Mouse (Mus musculus) heart, embryonic 12.5 days (tissue): ENCODE results near the gene Gm20388. TPM values are rescaled to one million over a fixed set of nuclear protein-coding genes. Genes with fewer than 3 reads are reported as not detected.

Source experiments
- ATAC-seq: fragments of 200-750 bp; cut with Nextera tagmentation; 2 replicates; pipeline ENCODE4 v1.8.0; 2017; ENCODE audit warnings: moderate TSS enrichment, moderate library complexity; ENCODE audit not compliant: insufficient number of reproducible peaks, low FRiP score
- H3K27ac ChIP-seq: fragments of 300-500 bp; sonication (generic); 2 replicates; pipeline ENCODE4 v1.5.1; 2016; ENCODE audit warnings: mild to moderate bottlenecking, moderate library complexity; ENCODE audit not compliant: poor library complexity, severe bottlenecking
- H3K27me3 ChIP-seq: fragments of 300-500 bp; sonication (generic); replicated peaks from 2 replicates; pipeline ENCODE4 v1.6.1; 2016; ENCODE audit warnings: mild to moderate bottlenecking, moderate library complexity
- H3K36me3 ChIP-seq: fragments of 300-500 bp; sonication (generic); 2 replicates; pipeline ENCODE4 v1.6.1; 2016; ENCODE audit warnings: mild to moderate bottlenecking, moderate library complexity
- H3K4me1 ChIP-seq: fragments of 300-500 bp; sonication (generic); replicated peaks from 2 replicates; pipeline ENCODE4 v1.6.1; 2016; ENCODE audit warnings: mild to moderate bottlenecking
- H3K4me2 ChIP-seq: fragments of 300-500 bp; sonication (generic); 2 replicates; pipeline ENCODE4 v1.6.1; 2016; ENCODE audit warnings: mild to moderate bottlenecking, moderate library complexity
- H3K4me3 ChIP-seq: fragments of 300-500 bp; sonication (generic); 2 replicates; pipeline ENCODE4 v1.5.1; 2016; ENCODE audit warnings: mild to moderate bottlenecking
- H3K9ac ChIP-seq: fragments of 300-500 bp; sonication (generic); 2 replicates; pipeline ENCODE4 v1.6.1; 2016; ENCODE audit warnings: mild to moderate bottlenecking, moderate library complexity
- H3K9me3 ChIP-seq: fragments of 300-500 bp; sonication (generic); replicated peaks from 2 replicates; pipeline ENCODE4 v1.6.1; 2016; ENCODE audit warnings: mild to moderate bottlenecking, moderate library complexity
- WGBS: fragments of 180-500 bp; shearing (Covaris S2); methylation state at CpG from one replicate; pipeline ENCODE4 v1.1.7; 2016; 5-methylcytosine and 5-hydroxymethylcytosine counted together
- polyA plus RNA-seq: library from polyadenylated mRNA; unstranded; fragments of >200 nt; fragmentation: Nextera tagmentation; extraction: Ambion mirVana; gene quantifications from 2 replicates; pipeline ENCODE4 v1.2.1, GENCODE M21; 2016

Gene Gm20388
- polyA plus RNA-seq, 1 experiment from 2014 or later: not detected

DNA sequence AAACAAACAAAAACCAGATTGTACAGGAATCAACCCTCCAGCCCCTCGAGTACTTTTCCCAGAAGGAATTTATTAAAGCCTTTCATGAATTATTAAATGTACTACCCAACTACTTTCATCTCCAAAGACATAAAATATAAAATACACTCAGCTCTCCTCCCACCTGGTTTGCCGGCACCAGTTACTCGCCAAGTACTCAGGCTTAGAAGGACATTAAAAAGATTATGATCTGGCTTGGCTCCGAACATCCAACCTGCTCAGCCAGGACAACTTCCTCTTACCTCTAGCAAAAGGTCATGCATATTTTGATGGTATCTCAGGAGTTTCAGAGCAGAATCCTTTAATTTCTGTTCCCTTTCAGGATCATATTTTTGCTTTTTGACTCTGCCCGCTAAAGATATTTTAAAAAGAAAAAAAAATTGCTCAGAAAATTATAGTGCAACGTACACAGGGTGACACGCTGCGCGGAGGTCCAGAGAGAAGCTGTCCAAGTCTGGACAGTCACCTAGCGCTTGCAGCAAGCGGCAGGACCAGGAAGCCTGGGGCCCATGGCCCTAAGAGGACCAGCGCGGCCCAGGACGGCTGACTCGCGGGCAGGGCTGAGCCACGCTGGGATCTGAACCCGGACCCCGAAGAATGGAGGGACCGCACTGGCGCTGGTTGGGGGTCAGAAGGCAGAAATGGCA, 3407.3 kb downstream of the Gm20388 start:
- peak; percentile 85 for ATAC-seq
- H3K27ac ChIP-seq: no peak overlapping the region
- WGBS: 6% methylated on average over 21 of the region's 21 CpGs

DNA sequence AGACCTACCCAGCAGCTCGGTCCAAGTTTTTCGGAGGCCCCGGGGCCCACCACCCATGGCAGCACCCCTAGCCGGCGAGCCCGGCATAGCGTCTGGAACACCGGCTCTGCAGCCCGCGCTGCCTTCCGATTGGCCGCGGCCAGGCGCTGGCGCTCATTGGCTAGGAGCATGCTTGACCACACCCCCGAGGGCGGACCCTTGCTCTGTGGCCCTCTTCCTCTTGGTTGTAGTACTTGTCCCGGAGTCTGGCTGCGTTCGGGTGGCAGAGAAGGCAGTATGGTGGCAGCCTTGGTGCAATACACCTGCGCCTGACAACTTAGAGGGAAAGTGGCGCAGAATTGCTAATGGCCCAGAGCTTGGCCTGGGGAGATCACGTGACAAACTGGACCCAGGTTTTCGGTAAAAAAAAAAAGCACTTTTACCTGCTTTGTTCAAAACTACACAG, 3407.8 kb downstream of the Gm20388 start, which contains the start of gene Fanca:
Gene Fanca (minus strand): TSS at position 110 of the 445 bp plus-strand sequence.
- ATAC-seq: peak; percentile 99
- Histone ChIP-seq H3K27ac (no peak within 1 kb of the TSS), H3K9ac (peak within 1 kb of the TSS; percentile 80), H3K4me3 (peak within 1 kb of the TSS; percentile 71), H3K27me3 (no peaks in the 10 kb centered on the region), H3K4me1 (peaks cover 15% of the 10 kb centered on the region), H3K36me3 (peaks cover 4% of the 10 kb centered on the region; the same call in 1 of the 2 replicates), H3K9me3 (no peaks in the 10 kb centered on the region), H3K4me2 (peak within 1 kb of the TSS; percentile 80)
- 0% methylated on average over 24 of the region's 24 CpGs for WGBS

More for the DNA sequence above, 3407.3 kb downstream of the Gm20388 start:
- Histone ChIP-seq H3K4me1 (peaks cover 15% of the 10 kb centered on the region), H3K9ac (peak overlapping the region; percentile 80), H3K4me3 (peak overlapping the region; percentile 71), H3K36me3 (peaks cover 4% of the 10 kb centered on the region; the same call in 1 of the 2 replicates), H3K4me2 (peak overlapping the region; percentile 80), H3K27me3 (no peaks in the 10 kb centered on the region), H3K9me3 (no peaks in the 10 kb centered on the region)

DNA sequence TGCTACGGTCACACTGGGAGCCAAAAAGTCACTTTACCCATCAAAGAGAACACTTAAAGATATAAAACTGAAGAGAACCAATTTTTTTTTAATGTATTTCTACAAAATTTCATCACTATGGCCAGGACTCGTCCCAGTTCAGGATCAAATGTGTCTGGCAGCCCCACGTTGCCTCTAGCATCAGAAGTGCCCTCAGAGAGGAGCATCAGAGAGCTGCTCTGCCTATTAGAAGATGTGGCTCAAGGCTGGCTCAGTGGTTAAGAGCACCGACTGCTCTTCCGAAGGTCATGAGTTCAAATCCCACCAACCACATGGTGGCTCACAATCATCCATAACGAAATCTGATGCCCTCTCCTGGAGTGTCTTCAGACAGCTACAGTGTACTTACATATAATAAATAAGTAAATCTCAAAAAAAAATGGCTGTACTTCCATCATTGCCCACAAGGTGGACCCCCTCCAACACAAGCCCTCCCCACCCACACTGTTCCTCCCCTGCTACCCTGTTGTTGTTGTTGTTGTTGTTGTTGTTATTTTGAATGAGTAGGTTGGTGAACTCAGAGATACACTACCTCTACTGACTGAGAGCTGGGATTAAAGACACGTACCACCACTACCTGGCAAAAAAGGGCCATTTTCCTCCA, 3409.0 kb downstream of the Gm20388 start:
- no peaks in the 10 kb centered on the region for H3K27me3 ChIP-seq
- H3K4me2 ChIP-seq: no peak overlapping the region; the same call in 1 of the 2 replicates

GRCm38 (mm10) chr8:123328552-123328951, 3417.9 kb downstream of the Gm20388 start:
- Histone ChIP-seq H3K9ac (no peak overlapping the region), H3K27ac (no peak overlapping the region), H3K4me2 (no peak overlapping the region), H3K4me1 (peaks cover 33% of the 10 kb centered on the region), H3K9me3 (no peaks in the 10 kb centered on the region), H3K27me3 (peaks cover 8% of the 10 kb centered on the region), H3K4me3 (no peak overlapping the region), H3K36me3 (no peaks in the 10 kb centered on the region)
- WGBS: 92% methylated on average over 2 of the region's 2 CpGs
- no peak for ATAC-seq

More for the DNA sequence above, 3409.0 kb downstream of the Gm20388 start:
- Histone ChIP-seq H3K4me1 (peaks cover 15% of the 10 kb centered on the region), H3K27ac (no peak overlapping the region), H3K4me3 (no peak overlapping the region), H3K9me3 (no peaks in the 10 kb centered on the region), H3K36me3 (peaks cover 4% of the 10 kb centered on the region; the same call in 1 of the 2 replicates), H3K9ac (no peak overlapping the region)
- 21% methylated on average over 7 of the region's 7 CpGs for WGBS
- ATAC-seq: no peak

DNA sequence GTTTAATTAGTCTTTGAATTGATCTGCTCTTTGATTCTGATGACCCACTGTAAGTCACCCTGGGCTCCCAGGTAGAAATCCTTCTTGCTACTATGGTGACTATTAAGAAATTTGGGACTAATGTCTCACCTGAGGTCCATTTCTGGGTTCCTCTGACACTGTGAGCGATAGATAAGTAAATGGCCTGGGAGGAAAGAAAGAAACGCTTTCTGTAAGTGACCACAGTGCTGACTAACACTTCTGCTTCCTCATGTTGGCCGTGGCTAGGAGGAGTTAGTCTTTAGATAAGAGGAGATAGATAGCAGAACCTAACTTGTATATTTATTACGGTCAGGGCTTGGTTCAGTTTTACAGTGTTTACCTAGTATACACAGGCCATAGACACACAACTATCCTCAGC, 3418.7 kb downstream of the Gm20388 start:
- peaks cover 40% of the 10 kb centered on the region for H3K4me1 ChIP-seq
- no peaks in the 10 kb centered on the region for H3K36me3 ChIP-seq
- no peak overlapping the region for H3K4me2 ChIP-seq
- peaks cover 15% of the 10 kb centered on the region for H3K27me3 ChIP-seq
- no peak overlapping the region for H3K27ac ChIP-seq
- H3K9me3 ChIP-seq: no peaks in the 10 kb centered on the region
- no peak for ATAC-seq
- 32% methylated on average over 4 of the region's 4 CpGs for WGBS
- no peak overlapping the region for H3K4me3 ChIP-seq
- no peak overlapping the region for H3K9ac ChIP-seq

DNA sequence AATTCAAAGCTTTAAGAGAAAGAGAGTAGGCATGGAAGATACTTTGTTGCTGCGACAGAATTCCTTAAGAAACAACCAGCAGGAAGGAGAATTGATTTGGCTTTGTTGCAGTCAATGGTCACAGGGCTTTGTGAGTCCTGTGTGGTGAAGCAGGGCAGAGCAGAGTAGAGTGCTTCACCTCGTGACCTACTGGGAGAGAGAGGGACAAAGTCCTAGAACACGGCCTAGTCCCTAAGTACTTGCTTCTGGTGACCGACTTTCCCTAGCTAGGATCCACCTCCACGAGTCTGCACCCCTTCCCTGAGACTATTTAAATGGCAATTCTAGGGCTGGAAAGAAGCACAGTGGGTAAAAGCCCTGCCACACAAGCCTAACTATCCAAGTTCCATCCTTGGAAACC, 3419.3 kb downstream of the Gm20388 start:
- WGBS: 74% methylated on average over 5 of the region's 5 CpGs
- ATAC-seq: no peak
- H3K9ac ChIP-seq: no peak overlapping the region
- H3K36me3 ChIP-seq: no peaks in the 10 kb centered on the region
- no peak overlapping the region for H3K4me3 ChIP-seq
- H3K27me3 ChIP-seq: peaks cover 19% of the 10 kb centered on the region
- H3K4me1 ChIP-seq: peaks cover 44% of the 10 kb centered on the region
- H3K4me2 ChIP-seq: no peak overlapping the region
- no peaks in the 10 kb centered on the region for H3K9me3 ChIP-seq
- H3K27ac ChIP-seq: no peak overlapping the region

GRCm38 (mm10) chr8:123330701-123331100, 3420.1 kb downstream of the Gm20388 start:
- H3K27me3 ChIP-seq: peaks cover 19% of the 10 kb centered on the region
- H3K36me3 ChIP-seq: no peaks in the 10 kb centered on the region
- H3K4me3 ChIP-seq: no peak overlapping the region
- no peak overlapping the region for H3K9ac ChIP-seq
- no peaks in the 10 kb centered on the region for H3K9me3 ChIP-seq
- no peak for ATAC-seq
- 0 out of 2 replicates have a peak overlapping the region, but pooled peaks have one; percentile 35 for H3K27ac ChIP-seq
- no peak overlapping the region for H3K4me2 ChIP-seq
- 63% methylated on average over 6 of the region's 6 CpGs for WGBS
- peaks cover 44% of the 10 kb centered on the region for H3K4me1 ChIP-seq

DNA sequence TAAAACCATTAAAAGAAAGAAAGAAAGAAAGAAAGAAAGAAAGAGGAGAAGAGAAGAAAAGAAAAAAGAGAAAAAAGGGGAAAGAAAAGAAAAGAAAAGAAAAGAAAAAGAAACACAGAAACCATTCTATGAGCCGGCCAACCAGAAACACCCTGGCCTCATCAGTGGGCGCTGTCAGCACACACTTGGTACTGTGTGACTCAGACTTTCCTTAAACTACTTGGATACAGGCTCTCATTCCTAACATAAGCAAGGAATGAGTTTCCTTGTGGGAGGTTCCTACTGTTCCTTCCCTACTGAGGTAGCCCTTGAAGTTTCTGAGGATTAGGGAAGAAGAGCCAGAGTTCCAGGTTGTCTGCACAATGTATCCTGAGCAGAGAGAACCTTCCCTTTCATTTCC, 3420.7 kb downstream of the Gm20388 start:
- no peak for ATAC-seq
- Histone ChIP-seq H3K9ac (no peak overlapping the region), H3K4me1 (peaks cover 44% of the 10 kb centered on the region), H3K36me3 (no peaks in the 10 kb centered on the region), H3K4me3 (no peak overlapping the region), H3K4me2 (no peak overlapping the region), H3K9me3 (no peaks in the 10 kb centered on the region), H3K27ac (no peak overlapping the region), H3K27me3 (peaks cover 19% of the 10 kb centered on the region)
- WGBS: 47% methylated on average over 2 of the region's 2 CpGs

GRCm38 (mm10) chr8:123331810-123332209, 3421.2 kb downstream of the Gm20388 start:
- H3K27ac ChIP-seq: no peak overlapping the region
- H3K9ac ChIP-seq: no peak overlapping the region
- peaks cover 19% of the 10 kb centered on the region for H3K27me3 ChIP-seq
- WGBS: 26% methylated on average over 8 of the region's 8 CpGs
- peaks cover 44% of the 10 kb centered on the region for H3K4me1 ChIP-seq
- no peaks in the 10 kb centered on the region for H3K9me3 ChIP-seq
- no peaks in the 10 kb centered on the region for H3K36me3 ChIP-seq
- peak overlapping the region; percentile 68 for H3K4me3 ChIP-seq
- ATAC-seq: no peak
- H3K4me2 ChIP-seq: peak overlapping the region; percentile 99

DNA sequence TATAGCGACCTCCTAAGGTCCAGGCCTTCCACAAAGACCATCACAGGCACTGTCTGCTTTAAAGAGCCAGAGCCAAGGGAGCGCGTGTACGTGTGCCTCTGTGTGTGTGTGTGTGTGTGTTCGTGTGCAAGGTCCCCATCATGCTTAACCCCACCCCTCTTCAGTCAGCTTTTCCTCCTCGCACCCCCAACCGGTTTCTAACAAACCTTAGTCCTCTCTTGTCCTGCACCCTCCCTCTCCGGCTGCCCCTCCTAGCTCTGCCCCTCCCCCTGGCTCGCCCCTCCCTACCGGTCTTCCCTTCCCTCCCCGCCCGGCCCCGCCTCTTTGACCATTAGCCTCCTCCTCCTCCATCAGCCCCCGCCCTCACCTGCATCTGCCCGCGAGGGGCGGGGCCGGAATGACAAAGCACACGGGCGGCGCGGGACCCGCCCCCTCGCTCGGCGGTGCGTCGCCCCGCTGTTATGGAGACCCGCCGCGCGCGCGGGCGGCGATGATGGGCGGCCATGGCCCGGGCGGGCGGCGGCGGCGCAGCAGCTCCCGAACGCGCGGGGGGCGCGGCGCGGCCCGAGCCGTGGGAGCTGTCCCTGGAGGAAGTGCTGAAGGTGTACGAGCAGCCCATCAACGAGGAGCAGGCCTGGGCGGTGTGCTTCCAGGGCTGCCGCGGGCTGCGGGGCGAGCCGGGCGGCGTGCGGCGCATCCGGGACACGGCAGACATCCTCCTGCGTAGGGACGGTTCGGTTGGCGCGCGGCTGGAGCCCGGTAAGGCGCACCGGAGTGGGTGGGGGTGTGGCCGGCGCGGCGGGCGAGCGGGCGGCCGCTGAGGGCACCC, 3421.8 kb downstream of the Gm20388 start, which contains the start of gene Spire2:
Gene Spire2 (plus strand): TSS at position 452 of the 829 bp plus-strand sequence.
- Histone ChIP-seq H3K4me1 (peaks cover 38% of the 10 kb centered on the region), H3K27me3 (peaks cover 19% of the 10 kb centered on the region), H3K9me3 (no peaks in the 10 kb centered on the region), H3K27ac (0 out of 2 replicates have a peak within 1 kb of the TSS, but pooled peaks have one; percentile 10), H3K9ac (peak within 1 kb of the TSS; percentile 60), H3K4me3 (peak within 1 kb of the TSS; percentile 68), H3K36me3 (no peaks in the 10 kb centered on the region), H3K4me2 (peak within 1 kb of the TSS; percentile 99)
- ATAC-seq: peak; percentile 88
- WGBS: under 1% methylated on average over 85 of the region's 85 CpGs
